In genomic region chr2:160760433-160761184, GRCm38 (mm10) we compare ENCODE assay signal across 9 mouse cellular contexts. TPM values are rescaled to one million over a fixed set of nuclear protein-coding genes. Genes with fewer than 3 reads are reported as not detected.
DNase-seq lines count a peak whose midpoint lies in the region; ATAC-seq lines count a peak whose summit lies in the region.
"Had no signal": no experiment of that assay in that cellular context is flagged by ENCODE, and none has a peak within 500 bp of the region (broad histone marks: within the 10 kb centered on the region; RNA-seq: fewer than 3 reads in every experiment).

No protein-coding gene starts in this region.

- H3K36me3 ChIP-seq in splenic B cell, adult 2 months (ENCODE audit: control insufficient read depth, insufficient read depth, low read length, poor library complexity, severe bottlenecking), result peaks cover 3% of the 10 kb centered on the region

- H3K27me3 ChIP-seq in splenic B cell, adult 2 months (ENCODE audit: control insufficient read depth, insufficient read depth, low read length, poor library complexity, severe bottlenecking), result no peaks in the 10 kb centered on the region
- H3K27me3 ChIP-seq: heart, embryonic 15.5 days had no signal

- intact Hi-C loops in heart, postnatal 14 days (cut with DNase I), result loop anchor here (2.0 kb wide), 2 partner anchors 28 to 126 kb away; no protein-coding TSS in a partner anchor
- intact Hi-C loops in left cerebral cortex, postnatal 14 days (cut with DNase I), result loop anchor here (2.0 kb wide), 1 partner anchor 126 kb away; no protein-coding TSS in a partner anchor

- ATAC-seq in common myeloid progenitor, adult 5-6 weeks (replicated peaks; ENCODE audit: low read depth, poor library complexity, severe bottlenecking), result peak; percentile 59

- DNase-seq in heart, postnatal 14 days, result peak; percentile 56 to 67
- no peak for DNase-seq in heart, adult 8-10 months (ENCODE audit: low spot score)
- peak; percentile 46 for DNase-seq in urinary bladder, postnatal 14 days (ENCODE audit: low spot score)
- DNase-seq in urinary bladder, adult 18-20 months (ENCODE audit: low spot score in 2 of 2), result no peak
- DNase-seq in left cerebral cortex, postnatal 14 days (ENCODE audit: low spot score in 2 of 2), result peak; percentile 66 to 69
- peak; percentile 26 for DNase-seq in splenic B cell, adult 2 months (ENCODE audit: low read depth, low spot score)
- DNase-seq in spleen, adult 12 weeks (ENCODE audit: low spot score), result no peak

RNA-seq across cellular contexts. Expression of gene Plcg1, which starts 29.5 kb away (rescaled TPM):
- total RNA-seq in heart, postnatal 14 days (2021), result 10 to 100 TPM; 85.7 to 94.4 TPM
- 10 to 100 TPM; 44.8 to 66.1 (median 52.9) TPM for total RNA-seq in heart, adult 8-10 months (2022)
- 35.5 and 41.5 TPM in 2 replicates for total RNA-seq in common myeloid progenitor, adult 5-6 weeks (2017)
- 100 to 1,000 TPM; 113 to 115 TPM for total RNA-seq in left cerebral cortex, postnatal 14 days (2021)

Comparison
In these comparisons a context has a peak if more than half of its experiments do, and no peak if none do; other contexts are left out.
1. DNase-seq: peak in heart, postnatal 14 days (2 of 2), urinary bladder, postnatal 14 days (single experiment), left cerebral cortex, postnatal 14 days (2 of 2) and splenic B cell, adult 2 months (single experiment); none in heart, adult 8-10 months (single experiment), urinary bladder, adult 18-20 months (0 of 2) and spleen, adult 12 weeks (single experiment).